Mouse (Mus musculus): Measurements from ENCODE around the gene Hsd17b7.

Gene Hsd17b7

DNA sequence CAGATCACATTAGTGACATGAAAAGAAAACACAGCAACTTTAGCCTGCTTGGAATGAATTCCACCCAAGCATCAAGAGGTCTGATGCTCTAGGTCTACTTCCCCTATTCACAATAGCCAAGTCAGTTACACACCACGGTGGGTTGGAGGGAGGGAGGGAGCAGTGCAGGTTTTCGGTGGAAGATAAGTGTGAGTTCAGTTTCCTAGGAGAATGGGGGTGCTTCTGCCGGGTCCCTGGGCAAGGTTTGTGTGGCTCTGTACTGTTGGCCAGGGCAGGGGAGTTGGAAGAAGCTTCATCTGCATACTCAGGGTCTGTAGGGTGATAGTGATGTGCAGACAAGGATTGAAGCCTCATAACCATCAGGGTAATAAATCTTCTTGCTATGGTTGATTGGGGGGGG is 23.0 kb downstream of the Hsd17b7 start:
- in situ Hi-C loops (cut with MboI, MseI) = loop anchor here (5.0 kb wide), 1 partner anchor 191 kb away; no protein-coding TSS in a partner anchor

DNA sequence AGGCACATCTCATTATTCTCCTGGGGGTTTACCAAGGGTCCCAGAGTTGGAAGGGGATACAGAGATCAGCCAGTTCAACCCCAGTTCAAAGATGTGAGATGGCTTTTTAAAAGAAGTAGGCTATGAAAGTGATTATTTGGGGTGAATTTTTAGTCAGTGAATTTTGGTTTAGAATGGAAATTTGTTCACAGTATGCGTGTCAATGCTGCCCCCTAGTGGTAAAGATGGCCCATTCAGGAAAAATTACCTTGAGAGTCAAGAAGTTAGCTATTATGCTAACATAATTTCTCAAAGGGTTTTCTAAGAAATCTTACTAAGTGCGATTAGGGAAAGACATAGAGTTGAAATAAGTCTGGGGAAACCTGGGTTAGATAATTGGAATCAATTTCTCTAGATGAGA is 29.7 kb downstream of the Hsd17b7 start:
- in situ Hi-C loops (cut with MboI, MseI) = loop anchor here (10.0 kb wide), 1 partner anchor 265 kb away; no protein-coding TSS in a partner anchor

DNA sequence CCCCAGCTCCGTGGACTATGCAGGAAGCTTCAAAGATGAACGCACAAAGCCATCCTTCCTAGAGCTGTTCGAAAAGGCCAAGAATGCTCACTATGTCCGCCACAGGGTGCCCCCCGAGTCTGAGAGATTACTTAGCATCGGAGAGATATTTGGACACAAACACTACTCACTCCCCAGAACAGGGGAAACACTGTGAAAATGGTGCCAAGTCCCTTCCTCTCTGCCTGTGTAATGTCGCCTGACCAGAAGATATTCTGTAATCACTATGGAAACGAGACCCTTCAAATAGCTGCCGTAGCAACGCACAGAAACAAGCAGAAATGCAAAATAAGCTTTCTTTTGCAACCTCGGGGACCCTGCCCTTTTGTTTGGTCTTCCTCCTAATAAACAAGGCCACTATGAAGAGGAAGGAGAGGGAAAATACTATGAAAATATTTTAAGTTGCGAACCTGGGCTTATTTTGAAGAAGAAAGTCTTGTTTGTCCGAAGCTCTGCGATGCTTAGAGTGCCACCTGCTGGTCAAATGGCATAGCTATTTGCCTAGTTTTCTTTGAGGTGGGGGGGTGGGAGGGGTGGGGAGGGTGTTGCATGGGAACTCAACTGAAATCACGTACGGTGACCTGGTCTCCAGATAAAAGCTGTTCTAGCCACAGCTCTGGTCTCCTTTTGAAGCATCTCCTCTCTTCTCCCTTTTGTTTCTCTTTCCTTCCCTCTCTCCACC is 34.9 kb downstream of the Hsd17b7 start:
- in situ Hi-C loops (cut with MboI, MseI) = loop anchor here (10.0 kb wide), 1 partner anchor 259 kb away; no protein-coding TSS in a partner anchor

- in situ Hi-C loops (cut with MboI, MseI) = loop anchor here (10.0 kb wide), 1 partner anchor 257 kb away; no protein-coding TSS in a partner anchor
Measured at GRCm38 (mm10) chr1:169932122-169932746, 36.8 kb downstream of the Hsd17b7 start.

- in situ Hi-C loops (cut with MboI, MseI) = loop anchor here (10.0 kb wide), 1 partner anchor 257 kb away; no protein-coding TSS in a partner anchor
Measured at GRCm38 (mm10) chr1:169931698-169932097, 37.3 kb downstream of the Hsd17b7 start.

DNA sequence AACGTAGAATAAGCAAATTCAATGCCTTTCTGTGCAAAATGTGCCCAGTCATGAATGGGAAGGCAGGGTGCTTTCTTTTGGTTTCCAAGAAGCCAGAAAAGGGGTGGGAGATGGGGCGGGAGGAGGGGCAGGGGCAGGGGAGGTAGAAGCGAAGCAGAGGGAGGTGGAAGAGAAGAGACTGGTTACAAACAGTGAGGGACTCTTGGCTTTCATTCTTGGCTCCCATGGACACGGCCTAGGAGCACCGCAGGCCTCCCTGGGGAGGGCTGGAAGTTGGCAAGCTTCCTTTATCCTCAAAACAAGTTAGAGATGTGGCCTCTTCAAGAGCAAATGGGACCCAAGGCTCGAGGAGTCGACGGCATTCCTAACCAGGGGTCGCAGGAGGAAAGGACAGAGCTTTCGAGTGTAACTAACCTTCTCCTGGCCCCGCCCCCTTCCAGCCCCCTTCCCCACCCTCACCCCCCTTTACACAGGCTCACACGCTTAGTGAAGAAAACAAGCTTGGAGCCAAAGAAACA is 40.5 kb downstream of the Hsd17b7 start, which contains the start of gene Ccdc190:
Gene Ccdc190, plus strand, starts transcription at position 195 of the 518 bp plus-strand sequence.
- in situ Hi-C loops (cut with MboI, MseI) = no loop called here

GRCm38 (mm10) chr1:169927753-169928369 is 41.2 kb downstream of the Hsd17b7 start:
- in situ Hi-C loops (cut with MboI, MseI) = no loop called here

- in situ Hi-C loops (cut with MboI, MseI) = loop anchor here (5.0 kb wide), 1 partner anchor 392 kb away; the partner anchor contains the start of gene Nuf2
Measured at GRCm38 (mm10) chr1:169924567-169924966, 44.5 kb downstream of the Hsd17b7 start.

- in situ Hi-C loops (cut with MboI, MseI) = loop anchor here (5.0 kb wide), 1 partner anchor 389 kb away; the partner anchor contains the start of gene Nuf2
Measured at GRCm38 (mm10) chr1:169921710-169922211, 47.3 kb downstream of the Hsd17b7 start.

DNA sequence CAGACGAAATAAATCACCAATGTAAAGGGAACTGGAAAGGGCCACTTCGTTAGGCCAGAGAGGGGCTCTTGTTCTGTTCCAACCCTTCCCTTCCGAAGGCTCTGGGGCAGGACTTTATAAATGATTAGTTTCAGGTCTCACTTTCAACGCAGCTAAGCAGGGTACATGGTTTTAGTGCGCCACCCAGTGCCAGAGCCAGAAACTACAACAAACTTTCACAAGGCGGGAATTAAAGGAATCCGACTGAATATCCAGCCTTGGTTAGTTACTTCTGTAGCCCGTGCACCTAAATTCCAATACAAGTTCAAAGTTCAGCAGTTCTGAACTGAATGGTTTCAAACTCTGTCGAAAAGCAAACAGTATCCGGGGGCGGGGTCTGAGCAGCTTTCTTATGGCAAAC is 49.8 kb downstream of the Hsd17b7 start:
- in situ Hi-C loops (cut with MboI, MseI) = no loop called here

GRCm38 (mm10) chr1:169917998-169918397 is 51.0 kb downstream of the Hsd17b7 start:
- in situ Hi-C loops (cut with MboI, MseI) = no loop called here

DNA sequence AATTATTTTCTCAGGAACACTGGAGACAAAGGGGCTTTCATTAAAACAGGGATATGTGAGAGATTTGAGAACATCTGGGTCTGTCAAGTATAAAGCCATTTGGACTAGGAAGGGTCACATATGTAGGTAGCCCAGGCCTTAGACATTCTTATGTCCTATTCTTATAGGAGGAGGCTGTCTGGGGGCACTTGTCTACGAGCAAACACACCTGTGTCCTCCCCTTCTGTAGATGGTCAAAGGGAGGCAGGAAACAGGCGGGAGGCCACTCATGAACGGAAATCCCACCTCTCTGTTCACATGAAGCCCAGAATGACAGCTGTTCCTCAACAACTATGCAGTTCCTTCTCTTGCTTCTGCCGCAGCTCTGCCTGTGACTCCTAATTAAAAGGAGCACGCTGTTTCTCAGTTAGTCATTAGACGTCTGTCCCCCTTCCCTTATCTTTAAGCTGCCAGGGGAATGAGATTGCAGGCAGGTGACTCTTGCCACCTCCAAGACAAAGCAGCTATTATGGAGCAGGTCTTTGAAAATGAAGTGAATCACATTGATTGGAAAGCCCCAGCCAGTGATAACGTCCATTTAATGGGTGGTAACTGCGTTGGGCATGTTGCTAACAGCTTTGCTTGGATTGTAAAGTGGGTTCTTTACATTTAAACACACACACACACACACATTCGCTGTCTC is 51.8 kb downstream of the Hsd17b7 start:
- in situ Hi-C loops (cut with MboI, MseI) = no loop called here

DNA sequence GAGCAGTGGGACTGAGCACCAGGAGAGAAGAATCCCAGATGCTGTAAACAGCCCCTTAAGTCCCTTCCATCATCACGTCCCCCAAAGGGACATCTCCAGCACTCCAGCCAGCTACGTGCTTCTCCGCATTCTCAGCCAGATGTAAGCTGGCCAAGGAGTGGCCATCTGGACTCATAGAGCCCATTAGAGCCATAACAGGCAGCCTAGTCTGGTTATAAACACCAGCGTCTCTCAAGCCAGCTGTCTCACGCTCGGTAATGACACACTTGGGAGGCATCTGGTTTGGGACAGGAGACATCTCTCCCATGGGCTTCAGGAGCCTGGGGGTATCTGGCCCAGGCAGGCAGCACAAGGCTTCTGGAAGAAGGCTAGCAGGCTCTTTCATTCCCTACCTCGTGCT is 52.4 kb downstream of the Hsd17b7 start:
- in situ Hi-C loops (cut with MboI, MseI) = no loop called here

DNA sequence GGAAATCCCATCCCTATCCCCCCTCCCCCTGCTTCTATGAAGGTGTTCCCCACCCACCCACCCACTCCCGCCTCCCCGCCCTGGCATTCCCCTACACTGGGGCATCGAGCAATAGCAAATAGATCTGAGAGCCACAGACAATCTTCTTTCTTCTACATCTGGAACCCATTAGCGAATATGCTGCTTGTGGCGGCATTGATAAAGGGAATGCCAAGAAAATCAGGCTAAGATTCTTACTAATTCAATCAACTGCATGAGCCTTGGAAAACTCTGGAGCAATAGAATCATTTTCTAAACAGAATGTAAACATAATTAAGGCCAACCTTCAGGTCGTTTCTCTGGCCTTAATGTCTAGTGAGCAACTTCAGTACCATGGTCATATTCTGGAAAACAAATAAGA is 57.5 kb downstream of the Hsd17b7 start:
- in situ Hi-C loops (cut with MboI, MseI) = no loop called here

DNA sequence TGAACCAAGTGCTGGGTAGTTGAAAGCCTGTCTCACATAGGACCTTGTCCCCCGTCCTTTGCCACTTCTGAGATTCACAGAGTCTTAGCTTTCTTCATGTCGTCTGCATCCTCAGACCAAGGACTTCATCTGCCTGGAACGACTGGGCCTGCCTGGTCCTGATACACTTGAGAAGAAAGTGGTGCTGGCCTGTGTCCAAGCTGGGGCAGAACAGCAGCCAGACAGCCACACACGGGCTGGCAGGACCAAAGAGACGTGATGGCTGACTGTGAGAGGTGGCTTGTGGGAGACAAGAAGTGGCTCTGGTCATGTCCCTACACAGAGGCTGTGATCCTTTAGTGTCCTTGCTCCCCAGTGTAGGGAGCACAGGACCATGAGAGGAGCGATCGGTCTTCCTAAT is 58.3 kb downstream of the Hsd17b7 start:
- in situ Hi-C loops (cut with MboI, MseI) = no loop called here

GRCm38 (mm10) chr1:169909659-169910058 is 59.4 kb downstream of the Hsd17b7 start:
- in situ Hi-C loops (cut with MboI, MseI) = no loop called here

GRCm38 (mm10) chr1:169909163-169909562 is 59.9 kb downstream of the Hsd17b7 start:
- in situ Hi-C loops (cut with MboI, MseI) = no loop called here

GRCm38 (mm10) chr1:169900771-169901336 is 68.2 kb downstream of the Hsd17b7 start:
- in situ Hi-C loops (cut with MboI, MseI) = no loop called here

All from T-helper 2 cell (primary cell).